Mouse (Mus musculus) kidney, postnatal 0 days (tissue): ENCODE measurements around the gene Ccdc150. TPM values are rescaled to one million over a fixed set of nuclear protein-coding genes. Genes with fewer than 3 reads are reported as not detected.
A peak's percentile ranks its signal among the peaks of the same experiment; 100 is the strongest.

ENCODE experiments used
- ATAC-seq: fragments of 200-750 bp; cut with Nextera tagmentation; replicated peaks from 2 replicates; pipeline ENCODE4 v1.8.0; 2017; ENCODE audit warnings: low read depth, moderate number of reproducible peaks, moderate TSS enrichment, moderate library complexity; ENCODE audit not compliant: low FRiP score
- DNase-seq: peaks from one replicate; pipeline ENCODE4 v3.0.0-alpha.2; 2016; ENCODE audit warnings: low spot score
- H3K27ac ChIP-seq: fragments of 300-500 bp; sonication (generic); 2 replicates; pipeline ENCODE4 v1.5.1; 2014; ENCODE audit warnings: mild to moderate bottlenecking
- H3K27me3 ChIP-seq: fragments of 300-500 bp; sonication (generic); 2 replicates; pipeline ENCODE4 v1.6.1; 2014; ENCODE audit warnings: low read length, mixed read lengths; ENCODE audit not compliant: insufficient read depth
- H3K36me3 ChIP-seq: fragments of 300-500 bp; sonication (generic); 2 replicates; pipeline ENCODE4 v1.6.1; 2014; ENCODE audit warnings: low read length, mixed read lengths; ENCODE audit not compliant: insufficient read depth
- H3K4me1 ChIP-seq: fragments of 300-500 bp; sonication (generic); replicated peaks from 2 replicates; pipeline ENCODE4 v1.6.1; 2014; ENCODE audit warnings: antibody characterized with exemption, low read length, mixed read lengths; ENCODE audit not compliant: insufficient read depth
- H3K4me2 ChIP-seq: fragments of 300-500 bp; sonication (generic); 2 replicates; pipeline ENCODE4 v1.6.1; 2014; ENCODE audit warnings: mild to moderate bottlenecking, low read length, moderate library complexity, mixed read lengths
- H3K4me3 ChIP-seq: fragments of 300-500 bp; sonication (generic); replicated peaks from 2 replicates; pipeline ENCODE4 v1.5.1; 2014; ENCODE audit warnings: low read depth, low read length
- H3K9ac ChIP-seq: fragments of 300-500 bp; sonication (generic); 2 replicates; pipeline ENCODE4 v1.6.1; 2014; ENCODE audit warnings: low read depth, low read length
- H3K9me3 ChIP-seq: fragments of 300-500 bp; sonication (generic); replicated peaks from 2 replicates; pipeline ENCODE4 v1.6.1; 2016; ENCODE audit warnings: low read length, inconsistent platforms, mixed read lengths
- CTCF ChIP-seq: IDR thresholded peaks from 2 replicates; pipeline ENCODE4 v1.5.1; 2016; ENCODE audit warnings: antibody characterized with exemption, low read depth, mild to moderate bottlenecking, moderate library complexity
- WGBS: fragments of 180-500 bp; shearing (Covaris S2); extraction: QIAGEN DNeasy Blood & Tissue Kit; methylation state at CpG from one replicate; pipeline ENCODE4 v1.1.7; 2014; 5-methylcytosine and 5-hydroxymethylcytosine counted together
- polyA plus RNA-seq: library from polyadenylated mRNA; unstranded; fragments of >200 nt; fragmentation: Nextera tagmentation; extraction: Ambion mirVana; gene quantifications from 2 replicates; pipeline ENCODE4 v1.2.1, GENCODE M21; 2015

Gene Ccdc150
- 0.13 and 0.18 TPM in 2 replicates for polyA plus RNA-seq

DNA sequence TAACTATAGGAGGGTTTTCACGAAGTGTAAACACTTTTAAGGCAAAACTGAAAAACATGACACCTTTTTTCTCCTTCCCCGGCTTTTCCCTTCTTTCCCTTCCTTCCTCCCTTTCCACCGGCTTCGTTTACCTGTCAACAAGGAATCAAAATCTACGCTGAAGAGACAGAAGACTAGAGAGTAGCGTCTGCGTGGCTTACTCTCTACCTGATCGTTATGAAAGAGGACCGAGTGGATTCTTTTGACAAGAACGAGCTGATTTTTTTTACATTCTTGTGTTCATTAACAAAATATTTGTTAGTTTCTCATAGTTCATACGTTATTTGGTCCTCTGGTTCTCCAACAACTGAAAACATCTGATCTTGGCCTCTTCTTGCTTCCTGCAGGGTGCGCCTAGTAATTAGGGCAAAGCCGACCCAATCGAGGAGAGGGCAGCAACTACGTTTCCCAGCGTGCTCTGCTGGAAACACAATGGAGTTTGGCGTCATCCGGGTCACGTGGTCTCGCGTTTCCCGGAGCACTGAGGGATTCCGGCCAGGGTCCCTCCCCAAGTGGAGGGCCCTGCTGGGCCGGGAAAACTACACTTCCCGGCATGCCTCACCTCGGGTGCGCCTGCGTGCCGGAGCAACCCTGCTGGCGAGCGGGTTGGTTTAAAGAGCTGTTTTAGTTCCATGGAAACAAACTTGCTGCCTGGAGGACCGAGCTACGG, at the start of gene Ccdc150:
Ccdc150 (plus strand) TSS at position 526 of the 709 bp plus-strand sequence.
- no peaks in the 10 kb centered on the region for H3K9me3 ChIP-seq
- H3K27me3 ChIP-seq, result no peaks in the 10 kb centered on the region
- peak within 1 kb of the TSS; percentile 64 for H3K4me2 ChIP-seq
- H3K36me3 ChIP-seq, result no peaks in the 10 kb centered on the region
- peak within 1 kb of the TSS; percentile 38; the same call in 1 of the 2 replicates for H3K9ac ChIP-seq
- peak within 1 kb of the TSS; percentile 39 for H3K4me3 ChIP-seq
- peak; percentile 98 for DNase-seq
- H3K4me1 ChIP-seq, result no peaks in the 10 kb centered on the region
- peak; percentile 100 for ATAC-seq
- no peak within 1 kb of the TSS for H3K27ac ChIP-seq
- peak; percentile 46; the same call in 1 of the 2 replicates for TF ChIP-seq CTCF
- 19% methylated on average over 33 of the region's 33 CpGs for WGBS

GRCm38 (mm10) chr1:54220273-54220672, 30.2 kb upstream of the Ccdc150 start:
- DNase-seq (no peak), ATAC-seq (no peak)
- no peaks in the 10 kb centered on the region for H3K27me3 ChIP-seq
- no peaks in the 10 kb centered on the region for H3K9me3 ChIP-seq
- no peak overlapping the region for H3K4me3 ChIP-seq
- H3K9ac ChIP-seq, result no peak overlapping the region
- WGBS, result 84% methylated on average over 3 of the region's 3 CpGs
- no peak for TF ChIP-seq CTCF
- no peaks in the 10 kb centered on the region for H3K36me3 ChIP-seq
- no peak overlapping the region for H3K27ac ChIP-seq
- H3K4me1 ChIP-seq, result no peaks in the 10 kb centered on the region
- H3K4me2 ChIP-seq, result no peak overlapping the region

DNA sequence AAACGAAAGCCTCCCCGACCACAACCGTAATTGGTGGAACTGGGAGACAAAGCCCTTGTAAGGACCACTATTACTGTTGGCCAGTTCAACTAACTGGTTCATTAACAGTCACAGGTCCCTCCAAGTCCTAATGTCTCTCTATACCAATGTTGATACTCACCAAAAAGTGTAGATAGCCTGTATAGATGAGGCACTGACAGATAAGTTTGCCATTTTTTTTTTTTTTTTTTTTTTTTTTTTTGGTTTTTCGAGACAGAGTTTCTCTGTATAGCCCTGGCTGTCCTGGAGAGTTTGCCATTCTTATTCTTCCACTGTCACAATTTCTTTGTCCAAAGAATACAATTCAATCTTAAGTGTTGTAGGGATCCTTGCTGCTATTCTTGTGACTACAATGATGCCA, 7.8 kb upstream of the Ccdc150 start:
- no peak overlapping the region for H3K4me3 ChIP-seq
- no peak for ATAC-seq
- no peak overlapping the region for H3K4me2 ChIP-seq

DNA sequence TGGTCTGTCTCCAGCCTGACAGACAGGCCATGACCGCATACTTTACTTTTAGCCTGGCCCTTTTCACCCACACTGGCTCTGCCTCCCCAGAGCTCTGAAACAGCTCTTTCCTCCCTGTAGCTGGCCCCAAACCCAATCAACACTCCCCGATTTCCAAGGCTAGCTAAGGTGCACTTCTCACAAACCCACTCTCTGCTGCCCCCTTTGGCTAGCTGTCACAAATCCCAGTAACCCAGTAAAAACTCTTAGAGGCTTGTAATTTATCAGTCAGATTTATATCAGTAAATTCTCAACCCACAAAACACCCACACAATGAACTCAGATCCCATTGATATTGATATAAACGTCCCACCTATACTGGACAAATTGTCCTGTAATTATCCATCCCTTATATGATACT, 25.1 kb downstream of the Ccdc150 start:
- no peaks in the 10 kb centered on the region for H3K36me3 ChIP-seq
- no peak overlapping the region for H3K4me3 ChIP-seq
- no peak; the same call in 1 of the 2 replicates for TF ChIP-seq CTCF
- H3K27me3 ChIP-seq, result no peaks in the 10 kb centered on the region
- no peak overlapping the region for H3K9ac ChIP-seq
- H3K4me1 ChIP-seq, result no peaks in the 10 kb centered on the region
- no peak for DNase-seq
- ATAC-seq, result no peak
- WGBS, result 61% methylated on average over 3 of the region's 3 CpGs
- no peak overlapping the region for H3K27ac ChIP-seq
- no peaks in the 10 kb centered on the region for H3K9me3 ChIP-seq
- H3K4me2 ChIP-seq, result no peak overlapping the region

More for the DNA sequence above, 7.8 kb upstream of the Ccdc150 start:
- TF ChIP-seq CTCF, result no peak
- no peaks in the 10 kb centered on the region for H3K9me3 ChIP-seq
- 92% methylated on average over 4 of the region's 4 CpGs for WGBS
- H3K36me3 ChIP-seq, result no peaks in the 10 kb centered on the region
- DNase-seq, result no peak
- H3K27ac ChIP-seq, result no peak overlapping the region
- H3K27me3 ChIP-seq, result no peaks in the 10 kb centered on the region
- H3K9ac ChIP-seq, result no peak overlapping the region
- no peaks in the 10 kb centered on the region for H3K4me1 ChIP-seq

- H3K9ac ChIP-seq, result no peak overlapping the region
- no peak for DNase-seq
- WGBS, result 85% methylated on average over 1 of the region's 1 CpGs
- no peaks in the 10 kb centered on the region for H3K36me3 ChIP-seq
- H3K27ac ChIP-seq, result no peak overlapping the region
- no peak overlapping the region for H3K4me3 ChIP-seq
- H3K9me3 ChIP-seq, result no peaks in the 10 kb centered on the region
- H3K4me2 ChIP-seq, result no peak overlapping the region
- no peak for ATAC-seq
- H3K27me3 ChIP-seq, result no peaks in the 10 kb centered on the region
- TF ChIP-seq CTCF, result no peak
- H3K4me1 ChIP-seq, result no peaks in the 10 kb centered on the region
These were observed 29.1 kb downstream of the Ccdc150 start for GRCm38 (mm10) chr1:54279628-54280027.

DNA sequence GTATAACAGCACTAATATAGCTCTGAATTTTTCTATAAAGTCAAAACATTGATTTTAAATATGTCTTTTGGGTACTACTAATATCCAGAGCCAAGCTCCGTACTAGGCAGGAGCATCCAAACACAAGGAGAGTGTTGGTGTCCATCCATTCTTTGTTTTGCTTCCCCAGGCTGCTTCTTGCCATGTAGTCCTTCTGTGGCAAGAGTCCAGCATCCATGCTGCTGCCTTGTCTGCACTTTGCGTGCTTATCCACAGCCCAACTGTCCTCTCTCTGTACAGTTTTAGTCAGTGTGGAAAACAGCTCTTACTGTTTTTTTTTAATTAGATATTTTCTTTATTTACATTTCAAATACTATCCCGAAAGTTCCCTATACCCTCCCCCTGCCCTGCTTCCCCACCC, 30.2 kb downstream of the Ccdc150 start:
- H3K4me2 ChIP-seq, result no peak overlapping the region
- no peaks in the 10 kb centered on the region for H3K9me3 ChIP-seq
- no peak overlapping the region for H3K27ac ChIP-seq
- H3K9ac ChIP-seq, result no peak overlapping the region
- WGBS, result 77% methylated on average over 3 of the region's 3 CpGs
- H3K4me1 ChIP-seq, result no peaks in the 10 kb centered on the region
- TF ChIP-seq CTCF, result no peak
- DNase-seq, result no peak
- ATAC-seq, result no peak
- H3K4me3 ChIP-seq, result no peak overlapping the region
- no peaks in the 10 kb centered on the region for H3K36me3 ChIP-seq
- H3K27me3 ChIP-seq, result no peaks in the 10 kb centered on the region

- ATAC-seq (no peak), DNase-seq (no peak)
- WGBS, result 74% methylated on average over 2 of the region's 2 CpGs
- TF ChIP-seq CTCF, result no peak
- no peak overlapping the region for H3K27ac ChIP-seq
- H3K4me3 ChIP-seq, result no peak overlapping the region
- H3K9ac ChIP-seq, result no peak overlapping the region
- H3K9me3 ChIP-seq, result no peaks in the 10 kb centered on the region
- no peaks in the 10 kb centered on the region for H3K36me3 ChIP-seq
- H3K4me2 ChIP-seq, result no peak overlapping the region
- no peaks in the 10 kb centered on the region for H3K27me3 ChIP-seq
- H3K4me1 ChIP-seq, result no peaks in the 10 kb centered on the region
These were observed 55.9 kb downstream of the Ccdc150 start for GRCm38 (mm10) chr1:54306404-54306803.
